Mouse (Mus musculus) bone marrow, adult 2 months (tissue): ENCODE measurements around the gene Guca1a.

Experiments
- CTCF ChIP-seq: fragments of 200-500 bp; IDR thresholded peaks from 2 replicates; pipeline ENCODE4 v1.5.1; 2011; ENCODE audit warnings: low read length, control low read depth; ENCODE audit not compliant: control insufficient read depth, insufficient read depth
- POLR2A ChIP-seq: fragments of 200-500 bp; IDR thresholded peaks from 2 replicates; pipeline ENCODE4 v1.6.1; 2011; ENCODE audit warnings: low read depth, mild to moderate bottlenecking, control low read depth, low read length, borderline replicate concordance; ENCODE audit not compliant: control insufficient read depth

DNA sequence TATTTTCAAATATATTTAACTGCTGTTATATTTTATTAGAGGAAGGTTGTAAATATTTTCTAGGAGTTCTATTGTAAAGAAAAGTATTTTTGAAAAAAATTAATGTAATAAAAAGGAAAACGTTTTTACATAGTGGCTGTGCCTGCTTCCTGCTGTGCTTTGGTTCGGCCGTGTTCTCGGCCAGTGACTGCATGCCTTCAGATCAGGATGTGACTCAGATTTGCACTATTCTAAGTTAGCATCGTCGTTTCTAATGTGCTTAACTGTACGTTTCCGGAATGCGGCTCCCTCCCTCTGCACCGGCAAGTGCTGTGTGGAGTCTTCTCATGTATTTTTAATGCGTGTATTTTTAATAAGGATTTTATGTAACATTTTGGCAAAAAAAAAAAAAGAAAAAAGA is 39.0 kb downstream of the Guca1a start:
- TF ChIP-seq CTCF (no peak), POLR2A (no peak)
